Mouse (Mus musculus): Measurements from ENCODE around the gene Tomm40l.

Gene Tomm40l

GRCm38 (mm10) chr1:171222238-171223155 lies at the start of gene Tomm40l:
Gene Tomm40l (minus strand): TSS chr1:171222514.
- DNase-seq (ENCODE audit: low spot score): peak; percentile 96

GRCm38 (mm10) chr1:171272086-171272485 lies 49.8 kb upstream of the Tomm40l start:
- DNase-seq (ENCODE audit: low spot score): no peak

GRCm38 (mm10) chr1:171271622-171272021 lies 49.3 kb upstream of the Tomm40l start:
- no peak for DNase-seq (ENCODE audit: low spot score)

GRCm38 (mm10) chr1:171271196-171271595 lies 48.9 kb upstream of the Tomm40l start:
- DNase-seq (ENCODE audit: low spot score): peak; percentile 78

- no peak for DNase-seq (ENCODE audit: low spot score)
Observed at GRCm38 (mm10) chr1:171270573-171270900, 48.2 kb upstream of the Tomm40l start.

GRCm38 (mm10) chr1:171269848-171270572 lies 47.7 kb upstream of the Tomm40l start, which contains the start of gene B4galt3:
Gene B4galt3 (plus strand): TSS chr1:171270328.
- DNase-seq (ENCODE audit: low spot score): peak; percentile 91

- no peak for DNase-seq (ENCODE audit: low spot score)
Observed at GRCm38 (mm10) chr1:171268341-171268740, 46.0 kb upstream of the Tomm40l start.

- no peak for DNase-seq (ENCODE audit: low spot score)
Observed at GRCm38 (mm10) chr1:171265971-171266744, 43.8 kb upstream of the Tomm40l start.

- no peak for DNase-seq (ENCODE audit: low spot score)
Observed at GRCm38 (mm10) chr1:171263666-171264461, 41.5 kb upstream of the Tomm40l start.

GRCm38 (mm10) chr1:171263185-171263611 lies 40.9 kb upstream of the Tomm40l start:
- DNase-seq (ENCODE audit: low spot score): no peak

GRCm38 (mm10) chr1:171262594-171263130 lies 40.3 kb upstream of the Tomm40l start:
- no peak for DNase-seq (ENCODE audit: low spot score)

- no peak for DNase-seq (ENCODE audit: low spot score)
Observed at GRCm38 (mm10) chr1:171260316-171260715, 38.0 kb upstream of the Tomm40l start.

GRCm38 (mm10) chr1:171258921-171259320 lies 36.6 kb upstream of the Tomm40l start:
- DNase-seq (ENCODE audit: low spot score): no peak

GRCm38 (mm10) chr1:171257781-171258180 lies 35.5 kb upstream of the Tomm40l start:
- DNase-seq (ENCODE audit: low spot score): no peak

- DNase-seq (ENCODE audit: low spot score): peak; percentile 70
Observed at GRCm38 (mm10) chr1:171256937-171257548, 34.7 kb upstream of the Tomm40l start.

GRCm38 (mm10) chr1:171256095-171256818 lies 33.9 kb upstream of the Tomm40l start:
- no peak for DNase-seq (ENCODE audit: low spot score)

GRCm38 (mm10) chr1:171252415-171252814 lies 30.1 kb upstream of the Tomm40l start:
- DNase-seq (ENCODE audit: low spot score): no peak

- DNase-seq (ENCODE audit: low spot score): no peak
Observed at GRCm38 (mm10) chr1:171251594-171252324, 29.4 kb upstream of the Tomm40l start.
